Mouse (Mus musculus) E14TG2a.4 (cell line): ENCODE results near the gene Eprs.

Source experiments
- CTCF ChIP-seq: conservative IDR thresholded peaks from 2 replicates; pipeline ENCODE4 v1.5.1; 2014; ENCODE audit warnings: low read length
- NANOG ChIP-seq: IDR thresholded peaks from 2 replicates; pipeline ENCODE4 v1.6.1; 2014; ENCODE audit warnings: borderline replicate concordance, low read length, mixed read lengths
- POU5F1 ChIP-seq: IDR thresholded peaks from 2 replicates; pipeline ENCODE4 v1.6.1; 2014; ENCODE audit warnings: low read length, borderline replicate concordance

- no peak for TF ChIP-seq CTCF
- TF ChIP-seq POU5F1: no peak
- TF ChIP-seq NANOG: no peak
These were observed 97.3 kb downstream of the Eprs start for GRCm38 (mm10) chr1:185460096-185460495.
